Mouse (Mus musculus): Measurements from ENCODE around the gene Tbx2. TPM values are rescaled to one million over a fixed set of nuclear protein-coding genes. Genes with fewer than 3 reads are reported as not detected.

The Tbx2 gene
- total RNA-seq, 2 experiments from 2014 or later, result 17.1 to 20.8 TPM

DNA sequence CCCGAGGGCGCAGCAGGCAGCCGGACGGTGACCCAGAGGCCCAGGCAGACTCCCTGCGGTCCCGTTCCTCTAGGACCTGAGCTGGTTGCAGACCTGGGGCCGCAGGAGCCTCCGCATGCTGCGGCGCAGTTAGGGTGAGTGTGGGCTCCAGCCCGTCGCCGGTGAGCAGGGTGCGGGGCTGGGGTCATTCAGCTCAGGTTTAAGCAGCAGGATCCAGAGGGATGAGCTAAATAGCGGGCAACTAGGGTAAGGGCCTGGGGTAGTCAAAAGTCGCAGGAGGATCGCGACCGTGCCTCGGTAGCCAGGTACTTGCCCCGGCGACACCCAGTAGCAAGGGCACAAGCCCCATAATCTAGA is 54.1 kb downstream of the Tbx2 start:
- DNase-seq (ENCODE audit: low spot score in 2 of 2), result no peak

- DNase-seq (ENCODE audit: low spot score in 2 of 2), result no peak
Measured at GRCm38 (mm10) chr11:85887273-85887672, 54.9 kb downstream of the Tbx2 start.

DNA sequence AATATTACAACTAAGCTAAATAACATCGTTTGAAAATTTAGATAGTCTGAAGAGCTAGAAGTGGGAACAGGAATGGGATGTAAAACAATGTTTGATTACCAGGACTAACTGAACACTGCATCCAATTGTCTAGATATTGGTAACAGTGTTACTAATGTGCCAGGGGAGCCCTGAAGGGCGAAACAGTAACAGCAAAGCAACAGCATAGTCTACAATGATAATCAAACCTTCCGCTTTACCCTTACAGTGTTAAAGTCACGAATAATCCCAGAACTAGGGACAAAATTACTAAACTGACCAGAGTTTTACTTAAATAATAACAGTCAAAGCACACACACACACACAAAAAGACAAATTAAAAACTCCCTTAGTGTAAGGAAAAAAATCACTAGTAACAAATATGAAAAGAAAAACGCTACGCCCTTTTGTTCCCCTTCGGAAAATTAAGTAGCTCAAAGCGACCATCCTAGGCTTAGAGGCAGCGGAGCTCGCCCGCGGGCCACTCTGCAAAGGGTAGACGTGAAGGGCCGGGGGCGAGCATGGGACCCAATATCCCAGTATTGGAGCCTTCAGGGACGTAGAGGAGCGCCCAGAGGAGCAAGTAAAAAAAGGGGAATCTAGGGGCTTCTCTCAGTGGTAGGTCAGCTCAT is 55.6 kb downstream of the Tbx2 start:
- DNase-seq (ENCODE audit: low spot score in 2 of 2), result no peak

GRCm38 (mm10) chr11:85888451-85888961 is 56.2 kb downstream of the Tbx2 start:
- peak in 1 of 2 experiments; percentile 41 for DNase-seq (ENCODE audit: low spot score in 2 of 2)

- no peak for DNase-seq (ENCODE audit: low spot score in 2 of 2)
Measured at GRCm38 (mm10) chr11:85889056-85889729, 56.8 kb downstream of the Tbx2 start.

DNA sequence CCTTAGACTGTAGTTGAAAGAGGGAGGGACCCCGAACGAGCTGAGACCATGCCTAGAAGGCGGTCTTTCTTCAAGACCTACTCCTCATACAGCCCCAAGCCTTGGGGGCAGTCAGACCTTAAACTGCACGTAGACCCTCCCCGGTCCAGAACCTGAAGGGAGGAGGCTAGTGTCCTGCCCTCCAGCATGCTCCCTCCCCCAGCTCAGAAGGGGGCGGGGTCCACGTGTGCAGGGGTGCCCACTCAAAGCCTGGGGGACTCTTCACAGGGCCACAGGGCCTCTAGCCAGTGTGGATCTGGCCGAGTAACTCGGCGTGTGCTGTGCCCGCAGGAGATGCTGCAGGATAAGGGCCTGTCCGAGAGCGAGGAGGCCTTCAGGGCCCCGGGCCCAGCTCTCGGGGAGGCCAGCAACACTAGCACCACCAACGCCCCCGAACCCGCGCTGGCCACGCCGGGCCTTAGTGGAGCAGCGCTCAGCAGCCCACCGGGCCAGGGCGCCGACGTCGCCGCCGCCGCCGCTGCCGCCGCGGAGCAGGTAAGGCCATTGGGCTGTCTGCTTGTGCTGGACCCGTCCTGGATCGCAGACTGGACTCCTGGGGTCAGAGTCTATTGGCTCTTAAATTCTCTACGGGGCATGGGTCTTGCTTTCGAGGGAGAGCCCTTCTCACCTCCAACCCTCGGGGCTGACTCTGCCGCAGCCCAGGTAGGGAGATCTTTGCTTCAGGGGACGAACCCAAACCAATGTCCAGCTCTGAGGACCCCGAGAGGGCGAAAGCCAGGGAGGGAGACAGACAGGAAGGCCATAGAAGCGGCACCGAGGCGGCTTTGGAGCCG is 57.6 kb downstream of the Tbx2 start:
- no peak for DNase-seq (ENCODE audit: low spot score in 2 of 2)

GRCm38 (mm10) chr11:85890563-85890845 is 58.2 kb downstream of the Tbx2 start:
- no peak for DNase-seq (ENCODE audit: low spot score in 2 of 2)

DNA sequence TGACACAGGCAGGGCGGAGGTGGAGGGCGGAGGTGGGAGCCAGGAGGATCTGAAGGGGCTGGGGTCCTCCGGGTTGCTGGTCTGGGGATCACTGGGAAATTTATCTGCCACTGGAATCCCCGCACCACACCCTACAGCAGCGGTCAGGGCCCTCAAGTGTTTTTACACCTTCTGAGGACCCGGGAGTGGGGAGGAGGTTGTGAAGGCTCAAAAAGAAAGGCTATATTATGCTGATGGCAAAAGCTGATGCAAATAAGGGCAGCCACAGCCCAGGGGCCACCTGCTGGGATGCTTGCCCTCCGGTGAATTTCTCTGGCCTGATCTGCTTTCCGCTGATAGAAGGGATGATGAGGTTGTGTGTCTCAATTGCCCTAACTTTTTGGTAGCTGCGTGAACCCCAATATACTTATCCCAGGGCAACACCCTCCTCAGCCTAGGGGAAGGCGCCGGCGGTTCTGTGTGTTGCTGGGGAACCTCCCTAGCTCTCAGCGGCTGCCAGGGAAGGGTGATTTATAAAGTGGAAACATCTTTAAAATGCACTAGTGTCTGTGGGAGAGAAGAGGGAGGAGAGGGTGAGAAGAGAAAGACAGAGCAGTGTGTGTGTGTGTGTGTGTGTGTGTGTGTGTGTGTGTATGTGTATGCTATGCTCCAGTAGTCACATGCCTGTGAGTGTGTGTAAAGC is 58.8 kb downstream of the Tbx2 start:
- no peak for DNase-seq (ENCODE audit: low spot score in 2 of 2)

Other genes with a start within 250 kb of the Tbx2 start
- gene Gm11444, start 17.8 kb downstream of the Tbx2 start, total RNA-seq (2021), result not detected
- 1 to 10 TPM; 5.8 to 6.2 TPM for gene Tbx4, start 53.9 kb downstream of the Tbx2 start, total RNA-seq (2021)

Measured in gastrocnemius, postnatal 4 days (tissue).